8 mouse cellular contexts compared by ENCODE assay signal in the genomic region with DNA sequence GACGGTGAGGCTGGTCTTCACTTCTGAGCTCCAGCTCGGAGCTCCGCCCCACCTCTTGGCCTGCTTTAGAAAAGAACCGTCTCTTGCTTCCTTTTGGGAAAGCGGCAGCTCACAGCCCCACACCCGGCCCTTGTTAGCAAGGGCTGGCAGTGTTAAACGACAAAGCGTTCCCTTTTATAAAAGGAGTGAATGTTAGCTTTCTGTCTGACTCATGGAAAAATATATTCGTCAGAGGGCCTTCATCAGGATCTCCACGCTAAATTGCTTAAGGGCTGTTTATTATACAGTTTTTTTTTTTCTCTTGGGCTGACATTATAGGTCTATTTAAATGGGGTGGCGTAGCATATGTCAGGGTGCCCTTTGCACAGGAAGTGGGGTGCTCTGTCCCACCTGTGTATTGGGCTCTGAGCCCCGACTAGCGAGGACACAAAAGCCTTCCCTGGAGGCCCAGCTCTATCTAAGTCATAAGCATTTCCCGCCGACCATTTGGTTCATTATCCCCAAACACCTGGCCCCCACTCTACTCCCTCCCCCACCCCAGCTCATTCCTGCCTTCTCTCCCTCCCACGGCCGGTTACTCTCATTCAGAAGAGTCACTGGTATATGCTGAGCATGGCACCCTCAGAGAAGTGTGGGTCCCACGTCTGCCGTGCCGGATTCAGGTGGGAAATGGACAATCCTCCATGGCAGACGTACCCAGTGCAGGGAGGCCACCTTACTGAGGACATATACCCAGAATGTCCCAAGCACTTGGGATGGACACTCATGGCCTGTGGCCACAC. TPM values are rescaled to one million over a fixed set of nuclear protein-coding genes. Genes with fewer than 3 reads are reported as not detected.
DNase-seq lines count a peak whose midpoint lies in the region; ATAC-seq lines count a peak whose summit lies in the region.

No protein-coding gene starts in this region.

- no peak for ATAC-seq in embryonic facial prominence, embryonic 12.5 days (ENCODE audit: insufficient number of reproducible peaks, insufficient read depth, low FRiP score, low TSS enrichment)
- ATAC-seq in megakaryocyte, adult 5-6 weeks (ENCODE audit: poor library complexity, severe bottlenecking) = no peak
- no peak for ATAC-seq in heart, embryonic 15.5 days (replicated peaks; ENCODE audit: insufficient number of reproducible peaks, insufficient read depth, low FRiP score, low read depth)

- H3K27me3 ChIP-seq in embryonic facial prominence, embryonic 12.5 days = no peaks in the 10 kb centered on the region
- no peaks in the 10 kb centered on the region for H3K27me3 ChIP-seq in embryonic facial prominence, embryonic 10.5 days (replicated peaks; ENCODE audit: low read depth, poor library complexity, severe bottlenecking)
- H3K27me3 ChIP-seq in megakaryocyte, embryonic 14.5 days (replicated peaks) = no peaks in the 10 kb centered on the region
- no peaks in the 10 kb centered on the region for H3K27me3 ChIP-seq in heart, embryonic 15.5 days

- H3K27ac ChIP-seq in embryonic facial prominence, embryonic 12.5 days = peak overlapping the region; percentile 51
- H3K27ac ChIP-seq in embryonic facial prominence, embryonic 10.5 days (replicated peaks) = no peak overlapping the region
- H3K27ac ChIP-seq in heart, embryonic 15.5 days = peak overlapping the region; percentile 52

- WGBS in embryonic facial prominence, embryonic 12.5 days = 61% methylated on average over 21 of the region's 21 CpGs
- WGBS in embryonic facial prominence, embryonic 10.5 days = 65% methylated on average over 21 of the region's 21 CpGs
- WGBS in heart, embryonic 15.5 days = 64% methylated on average over 21 of the region's 21 CpGs

- H3K9ac ChIP-seq in embryonic facial prominence, embryonic 12.5 days = no peak overlapping the region
- no peak overlapping the region for H3K9ac ChIP-seq in heart, embryonic 15.5 days

- no peak for DNase-seq in embryonic facial prominence, embryonic 10.5 days (ENCODE audit: low spot score)
- DNase-seq in skeletal muscle tissue, adult 2 months (ENCODE audit: low read depth, low spot score) = peak; percentile 34
- no peak for DNase-seq in spleen, postnatal 14 days (ENCODE audit: low spot score in 2 of 2)
- no peak for DNase-seq in adrenal gland, adult 2 months

- no peak overlapping the region for H3K4me2 ChIP-seq in embryonic facial prominence, embryonic 12.5 days (replicated peaks)
- no peak overlapping the region for H3K4me2 ChIP-seq in heart, embryonic 15.5 days

- no peaks in the 10 kb centered on the region for H3K36me3 ChIP-seq in embryonic facial prominence, embryonic 12.5 days
- H3K36me3 ChIP-seq in embryonic facial prominence, embryonic 10.5 days (replicated peaks) = no peaks in the 10 kb centered on the region
- peaks cover 99% of the 10 kb centered on the region for H3K36me3 ChIP-seq in megakaryocyte, embryonic 14.5 days (replicated peaks; ENCODE audit: low read length)
- no peaks in the 10 kb centered on the region for H3K36me3 ChIP-seq in heart, embryonic 15.5 days

- H3K4me3 ChIP-seq in embryonic facial prominence, embryonic 12.5 days = no peak overlapping the region
- no peak overlapping the region for H3K4me3 ChIP-seq in embryonic facial prominence, embryonic 10.5 days
- peak overlapping the region; percentile 56 for H3K4me3 ChIP-seq in megakaryocyte, embryonic 14.5 days (replicated peaks)
- no peak overlapping the region for H3K4me3 ChIP-seq in heart, embryonic 15.5 days

- H3K4me1 ChIP-seq in embryonic facial prominence, embryonic 12.5 days = peaks cover 16% of the 10 kb centered on the region
- H3K4me1 ChIP-seq in embryonic facial prominence, embryonic 10.5 days = peaks cover 20% of the 10 kb centered on the region
- peaks cover 100% of the 10 kb centered on the region for H3K4me1 ChIP-seq in megakaryocyte, embryonic 14.5 days
- peaks cover 38% of the 10 kb centered on the region for H3K4me1 ChIP-seq in heart, embryonic 15.5 days (replicated peaks)

- H3K9me3 ChIP-seq in embryonic facial prominence, embryonic 12.5 days = no peaks in the 10 kb centered on the region
- no peaks in the 10 kb centered on the region for H3K9me3 ChIP-seq in embryonic facial prominence, embryonic 10.5 days
- H3K9me3 ChIP-seq in megakaryocyte, embryonic 14.5 days = no peaks in the 10 kb centered on the region
- H3K9me3 ChIP-seq in heart, embryonic 15.5 days (replicated peaks) = no peaks in the 10 kb centered on the region

RNA-seq across cellular contexts. Expression of a gene that starts 26.2 kb away (rescaled TPM):
- 70.5 and 72.0 TPM in 2 replicates for polyA plus RNA-seq in embryonic facial prominence, embryonic 12.5 days (2016; fragmentation: Nextera tagmentation; extraction: Ambion mirVana)
- polyA plus RNA-seq in embryonic facial prominence, embryonic 10.5 days (2016; fragmentation: Nextera tagmentation; extraction: Ambion mirVana) = 33.0 and 36.2 TPM in 2 replicates
- 24.2 and 52.6 TPM in 2 replicates for polyA plus RNA-seq in megakaryocyte, embryonic 14.5 days (2012; ENCODE audit: insufficient read depth, low replicate concordance)
- 100 and 106 TPM in 2 replicates for total RNA-seq in megakaryocyte, adult 5-6 weeks (2015)
- 65.5 and 74.0 TPM in 2 replicates for total RNA-seq in megakaryocyte, adult 5-6 weeks (2017)
- 91.7 and 118 TPM in 2 replicates for polyA plus RNA-seq in heart, embryonic 15.5 days (2015; fragmentation: Nextera tagmentation; extraction: Ambion mirVana)
- 100 to 1,000 TPM in 1 of 2 experiments, 10 to 100 TPM in 1; 80.1 to 178 TPM for total RNA-seq in adrenal gland, adult 2 months (2021)
- polyA plus RNA-seq in adrenal gland, adult 2 months (2012; rRNA removed) = 57.1 and 58.9 TPM in 2 replicates
